Mouse (Mus musculus) hindbrain, embryonic 14.5 days (tissue): ENCODE results near the gene Prlh. TPM values are rescaled to one million over a fixed set of nuclear protein-coding genes. Genes with fewer than 3 reads are reported as not detected.

Experiments
- ATAC-seq: fragments of 200-750 bp; cut with Nextera tagmentation; 2 replicates; pipeline ENCODE4 v1.8.0; 2017; ENCODE audit warnings: moderate number of reproducible peaks, mild to moderate bottlenecking, moderate TSS enrichment, moderate library complexity; ENCODE audit not compliant: low FRiP score
- DNase-seq: peaks from one replicate; pipeline ENCODE4 v3.0.0-alpha.2; 2015; ENCODE audit warnings: low spot score
- H3K27ac ChIP-seq: fragments of 300-500 bp; sonication (generic); 2 replicates; pipeline ENCODE4 v1.5.1; 2014; ENCODE audit warnings: mild to moderate bottlenecking, moderate library complexity
- H3K27me3 ChIP-seq: fragments of 300-500 bp; sonication (generic); 2 replicates; pipeline ENCODE4 v1.6.1; 2014; ENCODE audit warnings: mild to moderate bottlenecking, low read length, mixed read lengths; ENCODE audit not compliant: control insufficient read depth, insufficient read depth
- H3K36me3 ChIP-seq: fragments of 300-500 bp; sonication (generic); replicated peaks from 2 replicates; pipeline ENCODE4 v1.6.1; 2014; ENCODE audit not compliant: control insufficient read depth, insufficient read depth
- H3K4me1 ChIP-seq: fragments of 300-500 bp; sonication (generic); replicated peaks from 2 replicates; pipeline ENCODE4 v1.6.1; 2014; ENCODE audit warnings: antibody characterized with exemption, low read length, mixed read lengths; ENCODE audit not compliant: control insufficient read depth, insufficient read depth
- H3K4me2 ChIP-seq: fragments of 300-500 bp; sonication (generic); replicated peaks from 2 replicates; pipeline ENCODE4 v1.6.1; 2014; ENCODE audit warnings: mild to moderate bottlenecking, moderate library complexity
- H3K4me3 ChIP-seq: fragments of 300-500 bp; sonication (generic); replicated peaks from 2 replicates; pipeline ENCODE4 v1.5.1; 2014; ENCODE audit warnings: mild to moderate bottlenecking, low read length
- H3K9ac ChIP-seq: fragments of 300-500 bp; sonication (generic); 2 replicates; pipeline ENCODE4 v1.6.1; 2014
- H3K9me3 ChIP-seq: fragments of 300-500 bp; sonication (generic); 2 replicates; pipeline ENCODE4 v1.6.1; 2016; ENCODE audit warnings: low read length; ENCODE audit not compliant: control insufficient read depth
- WGBS: fragments of 180-500 bp; shearing (Covaris S2); extraction: QIAGEN DNeasy Blood & Tissue Kit; methylation state at CpG from one replicate; pipeline ENCODE4 v1.1.7; 2014; 5-methylcytosine and 5-hydroxymethylcytosine counted together
- polyA plus RNA-seq: library from polyadenylated mRNA; unstranded; fragments of >200 nt; fragmentation: Nextera tagmentation; extraction: Ambion mirVana; gene quantifications from 2 replicates; pipeline ENCODE4 v1.2.1, GENCODE M21; 2014

Gene Prlh
- not detected in 2 replicates for polyA plus RNA-seq

- Histone ChIP-seq H3K9me3 (no peaks in the 10 kb centered on the region), H3K4me3 (no peak within 1 kb of the TSS), H3K27ac (no peak within 1 kb of the TSS), H3K36me3 (no peaks in the 10 kb centered on the region), H3K4me1 (no peaks in the 10 kb centered on the region), H3K27me3 (no peaks in the 10 kb centered on the region), H3K4me2 (no peak within 1 kb of the TSS), H3K9ac (no peak within 1 kb of the TSS)
- 76% methylated on average over 8 of the region's 8 CpGs for WGBS
- DNase-seq (no peak), ATAC-seq (no peak)
Observed at GRCm38 (mm10) chr1:90952808-90953207, at the start of gene Prlh. Prlh (plus strand) TSS chr1:90953108.

GRCm38 (mm10) chr1:90903211-90903945, 49.5 kb upstream of the Prlh start:
- Histone ChIP-seq H3K9ac (no peak overlapping the region), H3K4me2 (no peak overlapping the region), H3K4me1 (0 out of 2 replicates have a peak, but pooled peaks cover 4% of the 10 kb centered on the region), H3K27ac (no peak overlapping the region), H3K4me3 (no peak overlapping the region), H3K9me3 (no peaks in the 10 kb centered on the region), H3K27me3 (no peaks in the 10 kb centered on the region), H3K36me3 (no peaks in the 10 kb centered on the region)
- DNase-seq: no peak
- WGBS: 43% methylated on average over 3 of the region's 3 CpGs
- no peak for ATAC-seq

- Histone ChIP-seq H3K9me3 (no peaks in the 10 kb centered on the region), H3K27me3 (no peaks in the 10 kb centered on the region), H3K4me1 (0 out of 2 replicates have a peak, but pooled peaks cover 4% of the 10 kb centered on the region), H3K9ac (no peak overlapping the region), H3K4me3 (no peak overlapping the region), H3K36me3 (no peaks in the 10 kb centered on the region), H3K4me2 (no peak overlapping the region), H3K27ac (no peak overlapping the region)
- 73% methylated on average over 8 of the region's 8 CpGs for WGBS
- DNase-seq: no peak
- no peak for ATAC-seq
Observed at GRCm38 (mm10) chr1:90903971-90904458, 48.9 kb upstream of the Prlh start.

GRCm38 (mm10) chr1:90904729-90905404, 48.0 kb upstream of the Prlh start:
- no peaks in the 10 kb centered on the region for H3K9me3 ChIP-seq
- H3K4me1 ChIP-seq: 0 out of 2 replicates have a peak, but pooled peaks cover 4% of the 10 kb centered on the region
- no peak overlapping the region for H3K4me2 ChIP-seq
- no peak for ATAC-seq
- no peak overlapping the region for H3K9ac ChIP-seq
- WGBS: 90% methylated on average over 7 of the region's 7 CpGs
- DNase-seq: no peak
- H3K36me3 ChIP-seq: no peaks in the 10 kb centered on the region
- no peak overlapping the region for H3K27ac ChIP-seq
- no peak overlapping the region for H3K4me3 ChIP-seq
- H3K27me3 ChIP-seq: no peaks in the 10 kb centered on the region

- 16% methylated on average over 2 of the region's 2 CpGs for WGBS
- H3K27me3 ChIP-seq: no peaks in the 10 kb centered on the region
- H3K4me2 ChIP-seq: no peak overlapping the region
- H3K4me3 ChIP-seq: no peak overlapping the region
- H3K4me1 ChIP-seq: 0 out of 2 replicates have a peak, but pooled peaks cover 4% of the 10 kb centered on the region
- H3K27ac ChIP-seq: no peak overlapping the region
- no peak overlapping the region for H3K9ac ChIP-seq
- DNase-seq: peak; percentile 57
- H3K9me3 ChIP-seq: no peaks in the 10 kb centered on the region
- ATAC-seq: no peak
- no peaks in the 10 kb centered on the region for H3K36me3 ChIP-seq
Observed at GRCm38 (mm10) chr1:90906357-90906756, 46.6 kb upstream of the Prlh start.

- no peak for ATAC-seq
- H3K27ac ChIP-seq: no peak overlapping the region
Observed at GRCm38 (mm10) chr1:90909161-90909560, 43.7 kb upstream of the Prlh start.

GRCm38 (mm10) chr1:90909631-90910152, 43.2 kb upstream of the Prlh start:
- no peak for DNase-seq
- no peak overlapping the region for H3K4me3 ChIP-seq
- ATAC-seq: peak; percentile 60; the same call in 1 of the 2 replicates
- WGBS: 29% methylated on average over 17 of the region's 17 CpGs
- no peaks in the 10 kb centered on the region for H3K36me3 ChIP-seq
- 0 out of 2 replicates have a peak overlapping the region, but pooled peaks have one; percentile 6 for H3K4me2 ChIP-seq
- no peak overlapping the region for H3K27ac ChIP-seq
- H3K9me3 ChIP-seq: no peaks in the 10 kb centered on the region
- no peaks in the 10 kb centered on the region for H3K27me3 ChIP-seq
- H3K9ac ChIP-seq: no peak overlapping the region
- no peaks in the 10 kb centered on the region; the same call in 1 of the 2 replicates for H3K4me1 ChIP-seq

More at GRCm38 (mm10) chr1:90909161-90909560, 43.7 kb upstream of the Prlh start:
- Histone ChIP-seq H3K27me3 (no peaks in the 10 kb centered on the region), H3K4me1 (no peaks in the 10 kb centered on the region), H3K4me3 (no peak overlapping the region), H3K9ac (no peak overlapping the region), H3K36me3 (no peaks in the 10 kb centered on the region), H3K9me3 (no peaks in the 10 kb centered on the region), H3K4me2 (no peak overlapping the region)
- DNase-seq: no peak

GRCm38 (mm10) chr1:90913231-90913630, 39.7 kb upstream of the Prlh start:
- 0 out of 2 replicates have a peak, but pooled peaks cover 13% of the 10 kb centered on the region for H3K27me3 ChIP-seq
- peaks cover 5% of the 10 kb centered on the region for H3K4me1 ChIP-seq
- no peak overlapping the region for H3K4me2 ChIP-seq
- no peaks in the 10 kb centered on the region for H3K9me3 ChIP-seq
- no peak overlapping the region for H3K4me3 ChIP-seq
- ATAC-seq (no peak), DNase-seq (no peak)
- H3K9ac ChIP-seq: no peak overlapping the region
- WGBS: 69% methylated on average over 6 of the region's 6 CpGs
- H3K27ac ChIP-seq: no peak overlapping the region
- H3K36me3 ChIP-seq: no peaks in the 10 kb centered on the region

- H3K36me3 ChIP-seq: no peaks in the 10 kb centered on the region
- peak within 1 kb of the TSS; percentile 43 for H3K4me2 ChIP-seq
- H3K27ac ChIP-seq: no peak within 1 kb of the TSS
- DNase-seq: no peak
- ATAC-seq: no peak
- peak within 1 kb of the TSS; percentile 8 for H3K4me3 ChIP-seq
- 0 out of 2 replicates have a peak, but pooled peaks cover 13% of the 10 kb centered on the region for H3K27me3 ChIP-seq
- no peak within 1 kb of the TSS; the same call in 1 of the 2 replicates for H3K9ac ChIP-seq
- H3K9me3 ChIP-seq: peaks cover 10% of the 10 kb centered on the region; the same call in 1 of the 2 replicates
- H3K4me1 ChIP-seq: peaks cover 5% of the 10 kb centered on the region
- WGBS: 14% methylated on average over 18 of the region's 18 CpGs
Observed at GRCm38 (mm10) chr1:90914948-90915569, 37.8 kb upstream of the Prlh start, which contains the start of gene Mlph. Mlph (plus strand) TSS chr1:90915085.
